Mouse (Mus musculus) duodenum, adult 2 months (tissue): ENCODE results near the gene Jaml. TPM values are rescaled to one million over a fixed set of nuclear protein-coding genes. Genes with fewer than 3 reads are reported as not detected.

Source experiments
- polyA plus RNA-seq: library from polyadenylated mRNA; depleted of rRNA; stranded (reverse); fragments of >200 nt; gene quantifications from 2 replicates; pipeline ENCODE4 v1.2.3, GENCODE M21; 2012; ENCODE audit warnings: low replicate concordance; rRNA removed

The Jaml gene
- polyA plus RNA-seq: 1.2 TPM in 2 replicates

GRCm38 (mm10) chr9:45079011-45079410 is at the start of gene Jaml:
Gene Jaml, plus strand, starts transcription at chr9:45079183.

GRCm38 (mm10) chr9:45039499-45039898 is 39.5 kb upstream of the Jaml start, which contains the start of gene Mpzl2:
Gene Mpzl2, plus strand, starts transcription at chr9:45039799.

GRCm38 (mm10) chr9:45055082-45055713 is 23.8 kb upstream of the Jaml start, which contains the start of gene Mpzl3:
Gene Mpzl3, plus strand, starts transcription at chr9:45055186.

GRCm38 (mm10) chr9:45117741-45118431 is 38.9 kb downstream of the Jaml start, which contains the start of gene Scn2b:
Gene Scn2b, plus strand, starts transcription at chr9:45117782.

GRCm38 (mm10) chr9:45138191-45139032 is 59.4 kb downstream of the Jaml start, which contains the start of gene Scn4b:
Gene Scn4b, plus strand, starts transcription at chr9:45138395.

Other genes starting within 250 kb of the Jaml start
- gene Kmt2a, start 197.9 kb upstream of the Jaml start, polyA plus RNA-seq: 4.2 and 8.4 TPM in 2 replicates
- 155 and 339 TPM in 2 replicates for gene Atp5l, start 158.4 kb upstream of the Jaml start, polyA plus RNA-seq
- gene Ube4a, start 113.6 kb upstream of the Jaml start, polyA plus RNA-seq: 3.0 and 4.0 TPM in 2 replicates
- 0.65 and 1.6 TPM in 2 replicates for gene Cd3g, start 98.8 kb upstream of the Jaml start, polyA plus RNA-seq
- gene Cd3d, start 97.4 kb upstream of the Jaml start, polyA plus RNA-seq: 0.64 and 2.9 TPM in 2 replicates
- gene Cd3e, start 69.6 kb upstream of the Jaml start, polyA plus RNA-seq: 5.1 and 13.8 TPM in 2 replicates
- 7.6 and 16.9 TPM in 2 replicates for gene Mpzl2, start 39.4 kb upstream of the Jaml start, polyA plus RNA-seq
- 1.5 and 2.1 TPM in 2 replicates for gene Mpzl3, start 24.0 kb upstream of the Jaml start, polyA plus RNA-seq
- 0.71 and 0.75 TPM in 2 replicates for gene Scn2b, start 38.6 kb downstream of the Jaml start, polyA plus RNA-seq
- 0.05 TPM in 1 of 2 replicates, not detected in the other for gene Scn4b, start 59.2 kb downstream of the Jaml start, polyA plus RNA-seq
- gene BC049352, start 102.8 kb downstream of the Jaml start, polyA plus RNA-seq: 0.05 TPM in 1 of 2 replicates, not detected in the other
- gene Tmprss4, start 124.9 kb downstream of the Jaml start, polyA plus RNA-seq: 46.7 and 62.2 TPM in 2 replicates
- gene Il10ra, start 190.0 kb downstream of the Jaml start, polyA plus RNA-seq: 1.7 and 3.0 TPM in 2 replicates
- gene Tmprss13, start 239.9 kb downstream of the Jaml start, polyA plus RNA-seq: not detected in 2 replicates